Mouse (Mus musculus) limb, embryonic 12.5 days (tissue): ENCODE data around the gene Papolg. TPM values are rescaled to one million over a fixed set of nuclear protein-coding genes. Genes with fewer than 3 reads are reported as not detected.

Experiments
- ATAC-seq: fragments of 200-750 bp; cut with Nextera tagmentation; 2 replicates; pipeline ENCODE4 v1.8.0; 2017; ENCODE audit warnings: low read depth, moderate TSS enrichment; ENCODE audit not compliant: insufficient number of reproducible peaks, insufficient read depth, low FRiP score, low TSS enrichment
- H3K27ac ChIP-seq: fragments of 300-500 bp; sonication (generic); 2 replicates; pipeline ENCODE4 v1.5.1; 2016; ENCODE audit warnings: mild to moderate bottlenecking, moderate library complexity
- H3K27me3 ChIP-seq: fragments of 300-500 bp; sonication (generic); 2 replicates; pipeline ENCODE4 v1.6.1; 2016; ENCODE audit warnings: mild to moderate bottlenecking, moderate library complexity
- H3K36me3 ChIP-seq: fragments of 300-500 bp; sonication (generic); 2 replicates; pipeline ENCODE4 v1.6.1; 2016; ENCODE audit warnings: mild to moderate bottlenecking, moderate library complexity
- H3K4me1 ChIP-seq: fragments of 300-500 bp; sonication (generic); replicated peaks from 2 replicates; pipeline ENCODE4 v1.6.1; 2016
- H3K4me2 ChIP-seq: fragments of 300-500 bp; sonication (generic); 2 replicates; pipeline ENCODE4 v1.6.1; 2016; ENCODE audit warnings: mild to moderate bottlenecking, moderate library complexity
- H3K4me3 ChIP-seq: fragments of 300-500 bp; sonication (generic); replicated peaks from 2 replicates; pipeline ENCODE4 v1.5.1; 2016; ENCODE audit warnings: mild to moderate bottlenecking
- H3K9ac ChIP-seq: fragments of 300-500 bp; sonication (generic); replicated peaks from 2 replicates; pipeline ENCODE4 v1.6.1; 2016; ENCODE audit warnings: mild to moderate bottlenecking, moderate library complexity
- H3K9me3 ChIP-seq: fragments of 300-500 bp; sonication (generic); 2 replicates; pipeline ENCODE4 v1.6.1; 2016; ENCODE audit warnings: mild to moderate bottlenecking, moderate library complexity
- WGBS: fragments of 180-500 bp; shearing (Covaris S2); methylation state at CpG from one replicate; pipeline ENCODE4 v1.1.7; 2016; 5-methylcytosine and 5-hydroxymethylcytosine counted together
- polyA plus RNA-seq: library from polyadenylated mRNA; unstranded; fragments of >200 nt; fragmentation: Nextera tagmentation; extraction: Ambion mirVana; gene quantifications from 2 replicates; pipeline ENCODE4 v1.2.1, GENCODE M21; 2016

Gene Papolg
- polyA plus RNA-seq, 1 experiment from 2014 or later: 22.7 TPM

DNA sequence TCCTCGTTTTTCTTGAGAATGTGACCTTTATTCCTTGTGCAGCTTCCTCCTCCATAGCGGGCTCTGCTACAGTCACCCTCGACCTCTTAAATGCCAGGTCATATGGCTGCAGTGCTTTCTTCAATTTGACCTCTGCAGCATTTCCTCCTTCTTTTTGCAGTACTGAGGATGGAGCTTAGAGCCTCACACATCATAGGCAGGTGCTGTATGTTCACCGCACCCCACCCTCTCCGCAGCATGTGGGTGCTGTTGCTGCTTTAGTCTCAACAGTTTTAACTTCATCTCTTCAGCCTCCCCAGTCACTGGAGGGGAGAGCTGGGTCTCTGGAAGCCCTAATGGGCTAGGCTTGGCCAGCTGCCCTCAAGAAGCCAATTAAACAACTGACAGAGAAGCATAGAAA, 41.7 kb downstream of the Papolg start:
- H3K4me3 ChIP-seq: no peak overlapping the region
- no peak overlapping the region for H3K9ac ChIP-seq
- no peak overlapping the region for H3K27ac ChIP-seq
- no peaks in the 10 kb centered on the region for H3K9me3 ChIP-seq
- ATAC-seq: no peak
- 72% methylated on average over 5 of the region's 5 CpGs for WGBS
- H3K4me1 ChIP-seq: no peaks in the 10 kb centered on the region
- H3K27me3 ChIP-seq: no peaks in the 10 kb centered on the region
- H3K4me2 ChIP-seq: no peak overlapping the region
- H3K36me3 ChIP-seq: peaks cover 20% of the 10 kb centered on the region

- Histone ChIP-seq H3K36me3 (no peaks in the 10 kb centered on the region), H3K27ac (no peak overlapping the region), H3K27me3 (no peaks in the 10 kb centered on the region), H3K4me1 (peaks cover 16% of the 10 kb centered on the region), H3K9me3 (no peaks in the 10 kb centered on the region), H3K4me3 (no peak overlapping the region), H3K4me2 (no peak overlapping the region), H3K9ac (no peak overlapping the region)
- whole genome bisulfite sequencing: 71% methylated on average over 22 of the region's 22 CpGs
- no peak for ATAC-seq
Observed at GRCm38 (mm10) chr11:23846016-23846815, 48.8 kb downstream of the Papolg start.

DNA sequence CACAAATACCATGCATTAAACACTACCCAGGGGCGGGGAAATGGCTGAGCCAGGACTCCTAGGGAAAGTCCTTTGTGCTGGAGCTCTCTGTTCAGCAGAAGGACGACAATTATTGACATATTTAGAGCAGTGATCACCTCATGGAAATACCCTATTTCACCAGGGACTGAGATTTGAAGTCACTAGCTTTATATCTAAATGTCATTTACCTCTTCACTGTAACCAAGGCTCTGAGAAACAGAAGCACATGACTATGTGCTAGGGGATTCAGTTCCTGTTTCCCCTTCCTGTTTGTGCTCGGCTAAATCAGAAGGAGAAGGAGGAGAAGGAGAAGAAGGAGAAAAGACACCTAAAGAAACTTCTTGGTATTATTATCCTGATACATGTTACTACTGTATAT, 71.8 kb downstream of the Papolg start:
- H3K27me3 ChIP-seq: no peaks in the 10 kb centered on the region
- H3K36me3 ChIP-seq: no peaks in the 10 kb centered on the region
- no peak overlapping the region for H3K4me3 ChIP-seq
- H3K9ac ChIP-seq: no peak overlapping the region
- H3K4me1 ChIP-seq: no peaks in the 10 kb centered on the region
- no peak overlapping the region for H3K4me2 ChIP-seq
- no peaks in the 10 kb centered on the region for H3K9me3 ChIP-seq
- no peak for ATAC-seq
- 83% methylated on average over 3 of the region's 3 CpGs for WGBS
- no peak overlapping the region for H3K27ac ChIP-seq

DNA sequence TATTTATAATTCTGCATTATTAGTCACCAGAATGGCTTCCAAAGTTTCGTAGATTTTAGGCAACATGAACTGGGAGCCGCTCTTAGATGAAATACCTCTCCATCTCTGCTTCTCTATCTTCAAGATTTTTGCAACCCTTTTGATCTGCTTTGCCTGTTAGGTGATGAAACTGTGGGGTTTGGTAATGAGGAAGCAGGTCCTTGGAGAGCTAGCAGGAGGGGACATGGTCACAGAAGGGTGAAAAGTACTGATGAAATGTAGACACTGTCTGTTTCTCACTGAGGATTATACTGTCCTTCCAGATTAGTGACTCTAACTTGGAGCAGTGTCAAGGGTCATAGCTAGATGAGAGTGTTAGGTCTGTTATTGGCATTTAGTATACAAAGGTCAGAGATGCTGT, 73.4 kb downstream of the Papolg start:
- Histone ChIP-seq H3K4me2 (no peak overlapping the region), H3K36me3 (no peaks in the 10 kb centered on the region), H3K9ac (no peak overlapping the region), H3K27me3 (no peaks in the 10 kb centered on the region), H3K4me1 (no peaks in the 10 kb centered on the region), H3K4me3 (no peak overlapping the region), H3K27ac (no peak overlapping the region), H3K9me3 (0 out of 2 replicates have a peak, but pooled peaks cover 6% of the 10 kb centered on the region)
- ATAC-seq: no peak
- WGBS: 77% methylated on average over 2 of the region's 2 CpGs

DNA sequence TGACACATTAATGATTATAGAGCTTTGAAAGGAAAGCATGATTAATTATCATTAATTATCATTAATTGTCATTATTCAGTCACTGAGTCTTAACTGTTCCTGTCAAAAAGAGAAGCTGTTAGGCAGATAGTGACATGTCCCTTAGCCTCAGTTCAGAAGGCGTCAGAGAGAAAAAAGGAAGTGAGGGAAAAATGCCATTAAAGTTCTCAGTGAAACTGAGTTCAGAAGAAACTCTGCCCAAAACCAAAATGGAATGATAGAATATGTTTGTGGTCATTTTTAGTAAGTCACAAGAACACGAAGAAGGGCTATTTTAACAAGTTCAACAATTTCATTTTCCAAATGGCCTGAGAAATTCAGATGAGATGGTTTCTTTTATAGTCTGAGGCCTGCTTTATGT, 74.1 kb downstream of the Papolg start:
- Histone ChIP-seq H3K9ac (no peak overlapping the region), H3K36me3 (no peaks in the 10 kb centered on the region), H3K4me1 (no peaks in the 10 kb centered on the region), H3K27me3 (no peaks in the 10 kb centered on the region), H3K27ac (no peak overlapping the region), H3K4me2 (no peak overlapping the region), H3K4me3 (no peak overlapping the region), H3K9me3 (0 out of 2 replicates have a peak, but pooled peaks cover 6% of the 10 kb centered on the region)
- ATAC-seq: no peak
- WGBS: 69% methylated on average over 2 of the region's 2 CpGs

DNA sequence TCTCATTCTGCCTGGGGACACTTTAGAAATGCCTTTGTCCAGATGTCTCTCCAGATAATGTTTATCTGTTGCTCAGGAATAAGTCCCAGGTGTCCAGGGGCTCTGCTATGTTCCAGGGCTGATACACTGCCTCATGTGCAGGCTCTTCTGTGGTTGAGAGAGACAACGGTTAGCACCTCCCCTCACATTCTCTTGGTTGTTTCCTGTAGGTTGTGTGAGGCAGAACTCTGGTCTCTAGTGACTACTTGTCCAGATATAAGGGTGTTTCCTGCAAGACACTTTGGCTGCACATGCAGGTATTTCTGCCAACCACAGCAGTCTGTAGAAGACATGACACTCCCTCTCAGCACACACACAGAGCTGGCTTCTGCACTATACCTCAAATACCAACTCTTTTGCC, 76.3 kb downstream of the Papolg start:
- H3K27me3 ChIP-seq: no peaks in the 10 kb centered on the region
- no peak overlapping the region for H3K27ac ChIP-seq
- no peak overlapping the region for H3K4me3 ChIP-seq
- no peak overlapping the region for H3K4me2 ChIP-seq
- 75% methylated on average over 1 of the region's 1 CpGs for WGBS
- H3K9me3 ChIP-seq: 0 out of 2 replicates have a peak, but pooled peaks cover 6% of the 10 kb centered on the region
- no peak overlapping the region for H3K9ac ChIP-seq
- no peak for ATAC-seq
- no peaks in the 10 kb centered on the region for H3K36me3 ChIP-seq
- H3K4me1 ChIP-seq: no peaks in the 10 kb centered on the region

Other genes starting within 250 kb of the Papolg start
- 30.6 and 31.1 TPM in 2 replicates for gene Pus10, start 229.6 kb downstream of the Papolg start, polyA plus RNA-seq
- gene Pex13, start 229.3 kb downstream of the Papolg start, polyA plus RNA-seq: 47.9 and 49.7 TPM in 2 replicates
- gene Rel, start 124.3 kb downstream of the Papolg start, polyA plus RNA-seq: 0.83 and 0.93 TPM in 2 replicates
- not detected in 2 replicates for gene A830031A19Rik, start 179.8 kb upstream of the Papolg start, polyA plus RNA-seq
- 103 and 109 TPM in 2 replicates for gene Bcl11a, start 182.8 kb upstream of the Papolg start, polyA plus RNA-seq